Mouse (Mus musculus): ENCODE data around the gene Zfp326. TPM values are rescaled to one million over a fixed set of nuclear protein-coding genes. Genes with fewer than 3 reads are reported as not detected.

Gene Zfp326
- polyA plus RNA-seq, 1 experiment from 2014 or later: 5.5 TPM

DNA sequence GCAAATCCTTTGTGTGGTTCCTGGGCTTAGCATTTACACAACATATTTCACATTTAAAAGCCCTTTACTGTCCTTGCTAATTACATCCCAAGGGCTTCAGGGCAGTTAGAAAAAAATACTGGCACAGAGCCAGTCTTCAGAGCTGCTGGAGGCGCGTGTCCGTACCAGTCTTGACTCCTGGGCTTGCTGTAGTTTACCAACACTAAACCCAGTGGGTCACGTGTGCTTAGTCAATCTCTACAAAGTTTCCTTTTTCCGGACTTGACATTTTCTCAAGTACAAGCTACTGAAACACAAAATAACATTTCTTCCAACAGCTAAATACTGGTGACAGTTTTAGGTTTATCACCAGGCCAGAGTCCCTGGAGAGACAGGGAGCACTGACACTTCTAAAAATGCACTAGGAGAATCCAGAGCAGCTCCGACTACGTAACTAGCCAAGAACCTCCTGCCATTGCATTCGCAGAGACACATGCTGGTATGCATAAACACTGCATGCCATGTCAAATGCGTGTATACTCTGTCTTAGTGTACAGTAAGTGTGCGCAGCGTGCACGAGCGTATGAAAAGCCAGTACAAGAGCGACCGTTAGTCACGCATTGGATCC, 8.4 kb upstream of the Zfp326 start:
- Histone ChIP-seq H3K27ac (replicated peaks) (no peak overlapping the region), H3K27me3 (no peaks in the 10 kb centered on the region), H3K9me3 (replicated peaks) (no peaks in the 10 kb centered on the region), H3K4me3 (replicated peaks) (no peak overlapping the region), H3K36me3 (replicated peaks) (no peaks in the 10 kb centered on the region), H3K9ac (no peak overlapping the region), H3K4me2 (no peak overlapping the region), H3K4me1 (replicated peaks) (peaks cover 13% of the 10 kb centered on the region)
- 76% methylated on average over 16 of the region's 16 CpGs for WGBS (ENCODE audit: insufficient replicate concordance)
- ATAC-seq (ENCODE audit: insufficient read depth): no peak

DNA sequence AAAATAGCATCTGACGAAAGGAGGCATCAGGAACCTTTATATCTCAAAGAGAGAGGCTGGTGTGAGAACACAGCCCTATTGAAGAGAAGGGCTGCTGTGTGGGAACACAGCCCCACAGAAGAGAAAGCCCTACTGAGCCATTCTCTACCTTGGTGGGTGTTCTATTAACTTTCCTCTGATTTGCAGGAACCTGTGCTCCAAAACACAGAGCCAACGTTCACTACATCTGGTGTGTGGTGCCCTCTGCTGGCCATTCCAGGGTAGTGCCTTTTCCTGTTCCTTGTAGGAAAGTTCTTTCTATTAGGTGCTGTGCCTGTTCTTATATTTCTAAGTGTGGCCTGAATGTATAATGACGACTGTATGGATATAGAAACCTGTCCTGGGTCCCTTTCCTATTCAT, 7.8 kb upstream of the Zfp326 start:
- no peak overlapping the region for H3K9ac ChIP-seq
- no peak overlapping the region for H3K4me3 ChIP-seq (replicated peaks)
- H3K9me3 ChIP-seq (replicated peaks): no peaks in the 10 kb centered on the region
- peaks cover 16% of the 10 kb centered on the region for H3K4me1 ChIP-seq (replicated peaks)
- H3K27ac ChIP-seq (replicated peaks): no peak overlapping the region
- H3K27me3 ChIP-seq: no peaks in the 10 kb centered on the region
- ATAC-seq (ENCODE audit: insufficient read depth): no peak
- H3K4me2 ChIP-seq: no peak overlapping the region
- 26% methylated on average over 3 of the region's 3 CpGs for whole genome bisulfite sequencing (ENCODE audit: insufficient replicate concordance)
- H3K36me3 ChIP-seq (replicated peaks): no peaks in the 10 kb centered on the region

DNA sequence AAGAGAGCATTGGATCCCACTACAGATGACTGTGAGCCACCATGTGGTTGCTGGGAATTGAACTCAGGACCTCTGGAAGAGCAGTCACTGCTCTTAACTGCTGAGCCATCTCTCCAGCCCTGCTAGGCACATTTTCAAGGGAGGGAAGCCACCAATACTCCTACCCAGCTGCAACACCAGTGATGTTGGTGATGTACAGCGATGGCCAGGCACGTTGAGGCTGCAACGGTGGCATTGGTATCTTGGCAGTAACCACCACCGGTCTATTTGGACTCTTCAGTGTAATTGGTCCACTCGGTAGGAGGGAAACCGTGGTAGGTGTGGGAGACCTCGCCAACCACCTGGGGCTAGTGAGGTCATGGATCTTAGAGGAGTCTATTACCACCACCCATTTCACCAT, 6.6 kb upstream of the Zfp326 start:
- peaks cover 3% of the 10 kb centered on the region; the same call in 1 of the 2 replicates for H3K27me3 ChIP-seq
- H3K4me2 ChIP-seq: no peak overlapping the region
- no peaks in the 10 kb centered on the region for H3K9me3 ChIP-seq (replicated peaks)
- no peak overlapping the region for H3K4me3 ChIP-seq (replicated peaks)
- 76% methylated on average over 7 of the region's 7 CpGs for WGBS (ENCODE audit: insufficient replicate concordance)
- H3K27ac ChIP-seq (replicated peaks): no peak overlapping the region
- ATAC-seq (ENCODE audit: insufficient read depth): no peak
- H3K36me3 ChIP-seq (replicated peaks): no peaks in the 10 kb centered on the region
- peaks cover 22% of the 10 kb centered on the region for H3K4me1 ChIP-seq (replicated peaks)
- no peak overlapping the region for H3K9ac ChIP-seq

DNA sequence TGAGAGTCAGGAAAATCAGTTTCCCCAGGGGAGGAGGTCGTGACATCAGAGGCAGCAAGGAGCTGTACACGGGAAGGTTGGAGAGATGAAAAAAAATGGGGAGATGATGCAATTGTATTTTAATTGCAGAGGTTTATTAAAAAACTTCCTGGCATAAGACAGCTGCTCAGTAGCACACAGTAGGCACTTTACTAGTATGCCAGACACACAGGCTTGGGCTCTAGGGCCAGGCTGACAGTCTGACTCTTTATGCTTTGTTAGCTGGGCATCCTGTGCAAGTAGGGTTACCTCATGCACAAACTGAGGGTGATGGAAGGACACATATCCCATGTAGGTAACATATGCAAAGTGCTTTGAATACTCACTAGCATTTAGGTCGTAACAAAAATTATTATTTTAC, 5.2 kb upstream of the Zfp326 start:
- H3K4me1 ChIP-seq (replicated peaks): peaks cover 35% of the 10 kb centered on the region

DNA sequence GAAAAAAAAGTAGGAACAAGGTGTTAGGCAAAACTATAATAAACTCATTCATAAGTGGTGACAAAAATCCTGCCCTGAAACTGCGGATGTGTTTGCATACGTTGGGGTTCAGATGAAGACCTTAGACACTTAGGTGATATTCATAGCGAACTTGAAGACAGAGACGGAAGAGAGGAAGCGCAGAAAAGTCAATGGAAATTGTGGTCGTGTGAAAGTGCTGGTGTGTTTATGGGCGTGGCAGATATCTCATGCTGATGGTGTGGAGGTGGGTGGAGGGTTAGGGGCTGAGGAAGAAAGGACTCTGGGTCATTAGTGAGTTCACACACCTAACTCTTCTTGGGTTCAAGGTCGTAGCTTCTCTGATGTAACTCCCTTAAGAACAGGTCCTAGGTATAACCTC, 4.2 kb upstream of the Zfp326 start:
- H3K27me3 ChIP-seq: peaks cover 12% of the 10 kb centered on the region
- H3K4me3 ChIP-seq (replicated peaks): no peak overlapping the region
- no peak overlapping the region for H3K27ac ChIP-seq (replicated peaks)
- H3K4me2 ChIP-seq: no peak overlapping the region
- no peaks in the 10 kb centered on the region for H3K36me3 ChIP-seq (replicated peaks)
- no peaks in the 10 kb centered on the region for H3K9me3 ChIP-seq (replicated peaks)
- ATAC-seq (ENCODE audit: insufficient read depth): no peak
- H3K4me1 ChIP-seq (replicated peaks): peaks cover 41% of the 10 kb centered on the region
- H3K9ac ChIP-seq: no peak overlapping the region
- WGBS (ENCODE audit: insufficient replicate concordance): 55% methylated on average over 8 of the region's 8 CpGs

More for the DNA sequence above, 5.2 kb upstream of the Zfp326 start:
- H3K36me3 ChIP-seq (replicated peaks): no peaks in the 10 kb centered on the region
- no peak for ATAC-seq (ENCODE audit: insufficient read depth)
- H3K27me3 ChIP-seq: peaks cover 12% of the 10 kb centered on the region
- H3K27ac ChIP-seq (replicated peaks): no peak overlapping the region
- no peaks in the 10 kb centered on the region for H3K9me3 ChIP-seq (replicated peaks)
- no peak overlapping the region for H3K4me3 ChIP-seq (replicated peaks)
- H3K9ac ChIP-seq: no peak overlapping the region
- 56% methylated on average over 3 of the region's 3 CpGs for WGBS (ENCODE audit: insufficient replicate concordance)
- no peak overlapping the region for H3K4me2 ChIP-seq

DNA sequence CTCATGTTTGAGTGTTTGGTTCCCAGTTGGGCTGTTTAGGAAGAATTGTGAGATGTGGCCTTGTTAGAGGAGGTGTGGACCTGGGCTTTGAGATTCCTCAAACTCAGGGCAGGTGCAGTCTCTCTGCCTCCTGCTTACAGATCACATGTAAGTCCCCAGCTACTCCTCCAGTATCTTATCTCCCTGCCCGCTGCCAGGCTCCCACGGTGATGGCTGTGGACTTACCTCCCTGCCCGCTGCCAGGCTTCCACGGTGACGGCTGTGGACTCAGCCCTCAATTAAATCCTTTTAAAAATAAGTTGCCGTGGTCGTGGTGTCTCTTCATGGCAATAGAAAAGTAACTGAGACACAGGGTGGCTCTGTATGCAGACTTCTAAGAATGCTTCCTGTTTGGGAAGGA, 3.4 kb upstream of the Zfp326 start:
- Histone ChIP-seq H3K27ac (replicated peaks) (no peak overlapping the region), H3K4me2 (no peak overlapping the region), H3K4me1 (replicated peaks) (peaks cover 47% of the 10 kb centered on the region), H3K36me3 (replicated peaks) (no peaks in the 10 kb centered on the region), H3K9me3 (replicated peaks) (no peaks in the 10 kb centered on the region), H3K4me3 (replicated peaks) (no peak overlapping the region), H3K9ac (no peak overlapping the region), H3K27me3 (peaks cover 12% of the 10 kb centered on the region)
- no peak for ATAC-seq (ENCODE audit: insufficient read depth)
- 21% methylated on average over 7 of the region's 7 CpGs for WGBS (ENCODE audit: insufficient replicate concordance)

DNA sequence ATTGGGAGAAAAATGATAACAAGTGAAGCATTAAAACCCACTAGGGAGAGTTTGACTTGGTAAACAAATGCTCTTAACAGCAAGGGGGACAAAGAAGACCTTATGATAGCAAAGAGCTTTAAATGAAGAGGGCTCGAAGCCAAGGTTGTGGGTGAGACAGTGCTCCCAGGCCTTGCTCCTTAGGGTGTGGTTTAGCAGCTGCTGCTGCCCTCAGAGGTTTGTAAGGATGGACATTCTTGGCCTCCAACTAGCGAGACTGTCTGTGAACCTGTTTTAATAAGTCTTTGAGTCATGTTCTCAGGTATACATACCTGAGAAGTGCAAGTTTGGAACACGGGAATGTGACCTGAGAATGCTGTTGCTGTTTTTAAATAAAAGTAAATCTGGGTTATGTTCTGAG, 2.6 kb upstream of the Zfp326 start:
- no peak overlapping the region for H3K27ac ChIP-seq (replicated peaks)
- peaks cover 12% of the 10 kb centered on the region for H3K27me3 ChIP-seq
- H3K4me3 ChIP-seq (replicated peaks): no peak overlapping the region
- H3K4me2 ChIP-seq: no peak overlapping the region
- no peaks in the 10 kb centered on the region for H3K9me3 ChIP-seq (replicated peaks)
- H3K36me3 ChIP-seq (replicated peaks): no peaks in the 10 kb centered on the region
- WGBS (ENCODE audit: insufficient replicate concordance): 53% methylated on average over 3 of the region's 3 CpGs
- peaks cover 50% of the 10 kb centered on the region for H3K4me1 ChIP-seq (replicated peaks)
- H3K9ac ChIP-seq: no peak overlapping the region
- no peak for ATAC-seq (ENCODE audit: insufficient read depth)

DNA sequence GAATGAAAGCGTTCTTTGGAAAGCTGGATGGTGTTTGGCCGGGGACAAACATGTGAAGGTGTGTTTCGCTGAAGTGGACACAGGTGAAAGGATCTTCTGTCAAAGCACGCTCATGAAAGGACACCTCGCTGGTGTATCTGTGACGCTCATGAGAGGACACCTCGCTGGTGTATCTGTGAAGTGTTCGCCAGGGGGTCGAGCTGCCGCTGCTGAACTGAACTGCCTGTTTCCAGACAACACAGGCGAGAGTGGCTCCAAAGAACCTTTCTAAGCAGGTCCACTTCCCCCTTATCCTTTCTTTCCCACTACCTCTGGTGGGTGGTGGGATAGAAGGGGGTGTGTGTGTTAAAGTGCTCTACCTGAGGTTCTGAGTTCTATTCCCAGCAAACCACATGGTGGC, 1.9 kb upstream of the Zfp326 start:
- Histone ChIP-seq H3K4me1 (replicated peaks) (peaks cover 50% of the 10 kb centered on the region), H3K4me2 (no peak overlapping the region), H3K4me3 (replicated peaks) (no peak overlapping the region), H3K9ac (no peak overlapping the region), H3K36me3 (replicated peaks) (no peaks in the 10 kb centered on the region), H3K27ac (replicated peaks) (no peak overlapping the region), H3K27me3 (peaks cover 12% of the 10 kb centered on the region), H3K9me3 (replicated peaks) (no peaks in the 10 kb centered on the region)
- 79% methylated on average over 11 of the region's 11 CpGs for WGBS (ENCODE audit: insufficient replicate concordance)
- ATAC-seq (ENCODE audit: insufficient read depth): no peak

DNA sequence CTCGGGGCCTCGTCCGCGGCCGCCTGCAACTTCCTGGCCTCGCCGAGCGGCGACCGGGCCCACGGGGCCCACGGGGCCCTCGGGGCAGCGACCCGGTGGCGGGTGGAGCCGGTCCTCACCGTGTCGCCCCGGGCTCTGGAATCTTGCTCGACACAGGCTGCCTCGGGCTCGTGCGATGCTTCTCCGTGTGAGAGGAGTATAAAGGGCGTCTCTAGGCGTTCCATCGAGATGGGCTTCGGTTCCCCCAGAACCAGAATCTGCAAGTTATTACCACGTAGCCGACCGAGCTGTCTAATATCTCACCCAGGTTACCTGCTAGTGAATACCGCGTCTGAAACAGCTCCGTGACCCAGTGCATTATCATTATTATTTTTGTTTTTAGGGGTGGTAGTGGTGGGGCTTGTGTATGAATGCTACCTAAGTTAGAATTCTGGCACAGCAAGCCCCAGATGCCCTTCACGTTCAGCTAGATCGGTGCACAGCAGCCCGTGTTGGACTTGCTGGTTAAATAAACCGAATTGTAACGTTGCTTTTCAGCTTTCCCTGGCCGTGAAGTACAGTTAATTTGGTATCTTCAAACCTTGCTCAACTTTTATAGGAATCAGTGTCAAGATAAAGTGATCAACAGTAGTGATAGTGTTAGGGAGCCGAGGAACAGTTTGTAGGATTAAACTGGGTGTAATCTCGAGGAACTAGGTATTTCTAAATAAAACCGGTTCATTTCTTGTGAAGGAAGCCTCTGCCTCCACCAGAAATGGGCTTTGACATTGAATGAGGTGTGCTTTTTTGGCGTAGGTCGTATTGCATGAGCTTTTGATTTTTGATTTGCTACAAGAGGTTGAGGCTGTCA, 785 bp downstream of the Zfp326 start:
- H3K9ac ChIP-seq: peak overlapping the region; percentile 91
- peaks cover 49% of the 10 kb centered on the region for H3K4me1 ChIP-seq (replicated peaks)
- WGBS (ENCODE audit: insufficient replicate concordance): under 1% methylated on average over 46 of the region's 46 CpGs
- peak; percentile 45 for ATAC-seq (ENCODE audit: insufficient read depth)
- peaks cover 12% of the 10 kb centered on the region for H3K27me3 ChIP-seq
- peak overlapping the region; percentile 83 for H3K4me3 ChIP-seq (replicated peaks)
- peak overlapping the region; percentile 67 for H3K27ac ChIP-seq (replicated peaks)
- no peaks in the 10 kb centered on the region for H3K36me3 ChIP-seq (replicated peaks)
- H3K4me2 ChIP-seq: peak overlapping the region; percentile 99
- H3K9me3 ChIP-seq (replicated peaks): no peaks in the 10 kb centered on the region

DNA sequence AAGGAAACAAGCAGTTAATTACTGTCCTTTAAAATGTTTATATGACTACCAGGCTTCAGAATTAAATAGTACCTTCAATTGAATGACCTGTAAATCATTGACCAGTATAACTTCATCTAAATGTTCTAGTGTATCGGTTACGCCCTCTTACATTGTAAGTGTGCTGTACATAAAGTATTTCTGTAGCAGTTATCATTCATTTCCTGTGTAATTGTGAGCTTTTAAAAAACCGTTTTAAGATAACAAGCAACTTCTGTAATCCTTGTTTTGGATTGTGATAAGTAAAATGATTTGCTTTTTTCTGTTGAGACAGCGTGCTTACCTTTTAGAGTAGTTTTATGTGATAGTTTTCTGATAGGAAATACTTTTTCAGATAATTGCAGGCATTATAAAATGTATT, 11.0 kb downstream of the Zfp326 start:
- 51% methylated on average over 4 of the region's 4 CpGs for WGBS (ENCODE audit: insufficient replicate concordance)

DNA sequence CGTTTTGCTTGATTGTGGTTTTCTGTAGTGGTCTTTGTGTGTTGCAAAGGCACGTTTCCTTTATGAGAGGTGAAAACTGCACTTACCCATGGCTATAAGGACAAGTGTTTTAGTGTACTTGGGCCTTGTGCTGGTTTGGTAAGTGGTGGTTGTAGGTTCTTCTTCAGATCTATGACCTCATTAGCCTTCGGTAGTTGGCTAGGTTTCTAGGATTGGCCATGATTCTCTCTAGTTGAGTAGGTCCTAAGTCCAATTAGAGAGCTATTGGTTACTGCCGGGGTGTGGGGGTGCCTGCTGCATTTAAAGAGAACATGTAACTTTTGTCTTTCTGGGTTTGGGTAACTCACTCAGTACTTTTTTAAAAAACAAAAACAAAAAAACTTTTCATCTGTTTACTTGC, 21.8 kb downstream of the Zfp326 start:
- Histone ChIP-seq H3K4me2 (no peak overlapping the region), H3K27me3 (no peaks in the 10 kb centered on the region), H3K4me1 (replicated peaks) (no peaks in the 10 kb centered on the region), H3K4me3 (replicated peaks) (no peak overlapping the region), H3K27ac (replicated peaks) (no peak overlapping the region), H3K36me3 (replicated peaks) (peaks cover 42% of the 10 kb centered on the region), H3K9ac (no peak overlapping the region), H3K9me3 (replicated peaks) (no peaks in the 10 kb centered on the region)
- ATAC-seq (ENCODE audit: insufficient read depth): no peak
- 78% methylated on average over 4 of the region's 4 CpGs for WGBS (ENCODE audit: insufficient replicate concordance)

More for the DNA sequence above, 11.0 kb downstream of the Zfp326 start:
- Histone ChIP-seq H3K9me3 (replicated peaks) (no peaks in the 10 kb centered on the region), H3K27ac (replicated peaks) (no peak overlapping the region), H3K4me1 (replicated peaks) (no peaks in the 10 kb centered on the region), H3K9ac (no peak overlapping the region), H3K36me3 (replicated peaks) (peaks cover 14% of the 10 kb centered on the region; the same call in 1 of the 2 replicates), H3K27me3 (no peaks in the 10 kb centered on the region), H3K4me2 (no peak overlapping the region), H3K4me3 (replicated peaks) (no peak overlapping the region)
- no peak for ATAC-seq (ENCODE audit: insufficient read depth)
